Mouse (Mus musculus) hindbrain, postnatal 0 days (tissue): Measurements from ENCODE around the gene Ltbp1. TPM values are rescaled to one million over a fixed set of nuclear protein-coding genes. Genes with fewer than 3 reads are reported as not detected.

Experiments used
- ATAC-seq: fragments of 200-750 bp; cut with Nextera tagmentation; 2 replicates; pipeline ENCODE4 v1.8.0; 2017; ENCODE audit warnings: mild to moderate bottlenecking, moderate TSS enrichment, moderate library complexity
- DNase-seq: peaks from one replicate; pipeline ENCODE4 v3.0.0-alpha.2; 2015; ENCODE audit warnings: low spot score
- H3K27ac ChIP-seq: fragments of 300-500 bp; sonication (generic); 2 replicates; pipeline ENCODE4 v1.5.1; 2014; ENCODE audit warnings: mild to moderate bottlenecking
- H3K27me3 ChIP-seq: fragments of 300-500 bp; sonication (generic); 2 replicates; pipeline ENCODE4 v1.6.1; 2014; ENCODE audit warnings: low read length, mixed read lengths; ENCODE audit not compliant: insufficient read depth
- H3K36me3 ChIP-seq: fragments of 300-500 bp; sonication (generic); 2 replicates; pipeline ENCODE4 v1.6.1; 2014; ENCODE audit warnings: low read length, mixed read lengths; ENCODE audit not compliant: insufficient read depth
- H3K4me1 ChIP-seq: fragments of 300-500 bp; sonication (generic); 2 replicates; pipeline ENCODE4 v1.6.1; 2014; ENCODE audit warnings: antibody characterized with exemption, low read length, mixed read lengths; ENCODE audit not compliant: insufficient read depth
- H3K4me2 ChIP-seq: fragments of 300-500 bp; sonication (generic); 2 replicates; pipeline ENCODE4 v1.6.1; 2014; ENCODE audit warnings: low read depth, mild to moderate bottlenecking, low read length, moderate library complexity, mixed read lengths
- H3K4me3 ChIP-seq: fragments of 300-500 bp; sonication (generic); 2 replicates; pipeline ENCODE4 v1.5.1; 2014; ENCODE audit warnings: low read length
- H3K9ac ChIP-seq: fragments of 300-500 bp; sonication (generic); replicated peaks from 2 replicates; pipeline ENCODE4 v1.6.1; 2014; ENCODE audit warnings: mild to moderate bottlenecking, low read length, moderate library complexity, mixed read lengths
- H3K9me3 ChIP-seq: fragments of 300-500 bp; sonication (generic); 2 replicates; pipeline ENCODE4 v1.6.1; 2016; ENCODE audit warnings: low read length, mixed read lengths
- CTCF ChIP-seq: IDR thresholded peaks from 2 replicates; pipeline ENCODE4 v1.5.1; 2016; ENCODE audit warnings: antibody characterized with exemption, control low read depth, low read depth
- WGBS: fragments of 180-500 bp; shearing (Covaris S2); extraction: QIAGEN DNeasy Blood & Tissue Kit; methylation state at CpG from one replicate; pipeline ENCODE4 v1.1.7; 2014; 5-methylcytosine and 5-hydroxymethylcytosine counted together
- polyA plus RNA-seq: library from polyadenylated mRNA; unstranded; fragments of >200 nt; fragmentation: Nextera tagmentation; extraction: Ambion mirVana; gene quantifications from 2 replicates; pipeline ENCODE4 v1.2.1, GENCODE M21; 2015
- total RNA-seq: library from RNA; depleted of rRNA; stranded (reverse); fragments of >200 nt; gene quantifications from 2 replicates; pipeline ENCODE4 v1.2.3, GENCODE M21; 2014

The Ltbp1 gene
- total and polyA plus RNA-seq, 2 experiments from 2014 or later = 1.7 to 5.0 TPM

- H3K27ac ChIP-seq = no peak overlapping the region
- ATAC-seq (no peak), DNase-seq (no peak)
- H3K36me3 ChIP-seq = no peaks in the 10 kb centered on the region
- H3K4me1 ChIP-seq = no peaks in the 10 kb centered on the region
- H3K4me3 ChIP-seq = no peak overlapping the region
- WGBS = 85% methylated on average over 6 of the region's 6 CpGs
- no peaks in the 10 kb centered on the region for H3K9me3 ChIP-seq
- no peak overlapping the region for H3K4me2 ChIP-seq
- no peak overlapping the region for H3K9ac ChIP-seq
- no peaks in the 10 kb centered on the region for H3K27me3 ChIP-seq
- no peak for TF ChIP-seq CTCF
Measured at GRCm38 (mm10) chr17:75331421-75331951, 326.1 kb downstream of the Ltbp1 start.

DNA sequence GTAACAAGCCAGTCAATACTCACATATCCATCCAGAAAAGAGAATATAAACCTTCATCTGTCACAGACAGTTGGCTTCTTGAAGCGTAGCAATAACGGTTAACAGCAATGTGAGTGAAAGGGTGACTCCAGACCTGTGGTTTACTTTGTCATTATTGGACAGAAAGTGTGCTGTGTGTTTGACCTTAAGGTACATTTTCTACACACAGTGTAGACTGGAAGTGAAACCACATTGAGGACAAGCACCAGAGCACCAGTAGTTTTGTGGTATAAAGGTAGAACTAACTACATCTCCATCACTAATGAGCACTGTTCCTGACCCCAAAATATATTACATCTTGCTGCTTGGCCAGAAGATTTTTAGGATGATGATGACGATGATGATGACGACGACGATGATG is 326.9 kb downstream of the Ltbp1 start:
- ATAC-seq = no peak
- H3K9me3 ChIP-seq = no peaks in the 10 kb centered on the region
- WGBS = 96% methylated on average over 6 of the region's 6 CpGs

GRCm38 (mm10) chr17:75333011-75333410 is 327.6 kb downstream of the Ltbp1 start:
- no peak overlapping the region for H3K4me2 ChIP-seq
- DNase-seq = no peak
- H3K4me3 ChIP-seq = no peak overlapping the region
- no peak for TF ChIP-seq CTCF
- no peak overlapping the region for H3K27ac ChIP-seq
- no peaks in the 10 kb centered on the region for H3K27me3 ChIP-seq
- WGBS = 92% methylated on average over 9 of the region's 9 CpGs
- no peaks in the 10 kb centered on the region for H3K9me3 ChIP-seq
- H3K4me1 ChIP-seq = no peaks in the 10 kb centered on the region
- no peaks in the 10 kb centered on the region for H3K36me3 ChIP-seq
- ATAC-seq = no peak
- no peak overlapping the region for H3K9ac ChIP-seq

More for the DNA sequence above, 326.9 kb downstream of the Ltbp1 start:
- Histone ChIP-seq H3K27me3 (no peaks in the 10 kb centered on the region), H3K4me1 (no peaks in the 10 kb centered on the region), H3K4me3 (no peak overlapping the region), H3K4me2 (no peak overlapping the region), H3K36me3 (no peaks in the 10 kb centered on the region), H3K27ac (no peak overlapping the region), H3K9ac (no peak overlapping the region)
- DNase-seq = no peak
- TF ChIP-seq CTCF = no peak

- Histone ChIP-seq H3K36me3 (no peaks in the 10 kb centered on the region), H3K4me2 (no peak overlapping the region), H3K27ac (no peak overlapping the region), H3K4me3 (no peak overlapping the region), H3K9me3 (no peaks in the 10 kb centered on the region), H3K9ac (no peak overlapping the region), H3K4me1 (no peaks in the 10 kb centered on the region), H3K27me3 (no peaks in the 10 kb centered on the region)
- no peak for DNase-seq
- WGBS = 89% methylated on average over 13 of the region's 13 CpGs
- no peak for ATAC-seq
- no peak for TF ChIP-seq CTCF
Measured at GRCm38 (mm10) chr17:75333759-75334158, 328.4 kb downstream of the Ltbp1 start.

DNA sequence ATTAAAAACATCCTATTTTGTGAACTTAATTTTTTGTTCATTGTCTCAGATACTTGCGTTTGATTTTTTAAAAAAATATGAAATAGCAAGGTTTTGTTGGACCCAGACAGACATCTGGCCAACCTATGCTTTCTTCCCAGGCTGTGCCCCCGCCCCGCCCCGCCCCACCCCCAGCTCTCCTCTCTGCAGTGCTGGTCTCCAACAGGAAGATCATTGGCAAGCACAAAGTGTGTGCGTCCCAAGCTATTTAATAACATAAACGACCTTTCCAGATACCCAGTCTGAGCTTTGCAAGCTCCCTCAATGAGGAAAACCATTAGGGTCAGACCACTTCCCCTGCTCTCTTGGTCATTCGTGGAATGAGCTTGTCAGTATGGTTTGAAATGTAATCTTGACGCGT is 330.3 kb downstream of the Ltbp1 start:
- Histone ChIP-seq H3K27me3 (no peaks in the 10 kb centered on the region), H3K9ac (no peak overlapping the region), H3K9me3 (no peaks in the 10 kb centered on the region), H3K4me1 (no peaks in the 10 kb centered on the region), H3K4me3 (no peak overlapping the region), H3K36me3 (no peaks in the 10 kb centered on the region), H3K27ac (no peak overlapping the region), H3K4me2 (no peak overlapping the region)
- no peak for TF ChIP-seq CTCF
- WGBS = 87% methylated on average over 9 of the region's 9 CpGs
- no peak for DNase-seq
- no peak for ATAC-seq

- Histone ChIP-seq H3K4me3 (no peak overlapping the region), H3K4me2 (no peak overlapping the region), H3K27me3 (no peaks in the 10 kb centered on the region), H3K9ac (no peak overlapping the region), H3K4me1 (no peaks in the 10 kb centered on the region), H3K9me3 (no peaks in the 10 kb centered on the region), H3K27ac (no peak overlapping the region), H3K36me3 (no peaks in the 10 kb centered on the region)
- ATAC-seq (no peak), DNase-seq (no peak)
- WGBS = 85% methylated on average over 4 of the region's 4 CpGs
- TF ChIP-seq CTCF = no peak
Measured at GRCm38 (mm10) chr17:75341227-75341626, 335.9 kb downstream of the Ltbp1 start.

GRCm38 (mm10) chr17:75345116-75345515 is 339.7 kb downstream of the Ltbp1 start:
- no peak for DNase-seq
- no peak overlapping the region for H3K4me2 ChIP-seq
- no peaks in the 10 kb centered on the region for H3K27me3 ChIP-seq
- H3K36me3 ChIP-seq = no peaks in the 10 kb centered on the region
- H3K27ac ChIP-seq = no peak overlapping the region
- H3K9ac ChIP-seq = no peak overlapping the region
- H3K4me3 ChIP-seq = no peak overlapping the region
- TF ChIP-seq CTCF = no peak
- WGBS = 93% methylated on average over 3 of the region's 3 CpGs
- H3K4me1 ChIP-seq = no peaks in the 10 kb centered on the region
- no peaks in the 10 kb centered on the region for H3K9me3 ChIP-seq
- no peak for ATAC-seq
